11 mouse cellular contexts compared by ENCODE assay signal in genomic region chr4:48725660-48726348, GRCm38 (mm10).
DNase-seq lines count a peak whose midpoint lies in the region; ATAC-seq and TF ChIP-seq lines count a peak whose summit lies in the region.
"Had no signal": no experiment of that assay in that cellular context is flagged by ENCODE, and none has a peak within 500 bp of the region (broad histone marks: within the 10 kb centered on the region; RNA-seq: fewer than 3 reads in every experiment).

No protein-coding gene starts in this region.

- no peaks in the 10 kb centered on the region for H3K27me3 ChIP-seq in cerebellum, adult 2 months (ENCODE audit: control insufficient read depth, insufficient read depth, low read length)
- H3K27me3 ChIP-seq in liver, postnatal 0 days (ENCODE audit: insufficient read depth, low read length) = no peaks in the 10 kb centered on the region

- WGBS in cerebellum, adult 2 months = 28% methylated on average over 13 of the region's 13 CpGs
- 75% methylated on average over 13 of the region's 13 CpGs for WGBS in liver, postnatal 0 days (ENCODE audit: insufficient replicate concordance)

- no peak for ATAC-seq in liver, postnatal 0 days

- H3K36me3 ChIP-seq in liver, postnatal 0 days (replicated peaks; ENCODE audit: insufficient read depth, low read length) = no peaks in the 10 kb centered on the region

- H3K4me3 ChIP-seq in cerebellum, adult 2 months (replicated peaks; ENCODE audit: insufficient read depth, low read depth, low read length) = no peak overlapping the region
- no peak overlapping the region for H3K4me3 ChIP-seq in liver, postnatal 0 days (ENCODE audit: low read depth, low read length)

- no peaks in the 10 kb centered on the region for H3K9me3 ChIP-seq in liver, postnatal 0 days (ENCODE audit: low read length)

- no peak for TF ChIP-seq POLR2A in cerebellum, adult 2 months (IDR thresholded peaks at IDR 0.05; ENCODE audit: borderline replicate concordance, insufficient read depth, low read length)

- H3K4me1 ChIP-seq in cerebellum, adult 2 months (ENCODE audit: control insufficient read depth, insufficient read depth, low read length) = no peaks in the 10 kb centered on the region
- H3K4me1 ChIP-seq in liver, postnatal 0 days (ENCODE audit: insufficient read depth) = no peaks in the 10 kb centered on the region

- TF ChIP-seq EP300 in liver, postnatal 0 days (IDR thresholded peaks at IDR 0.05; ENCODE audit: low read depth) = no peak

- no peak for TF ChIP-seq CTCF in cerebellum, adult 2 months (IDR thresholded peaks at IDR 0.05; ENCODE audit: borderline replicate concordance, insufficient read depth, low read depth, low read length)
- no peak for TF ChIP-seq CTCF in liver, postnatal 0 days (IDR thresholded peaks at IDR 0.05; ENCODE audit: low read depth)

- no peak overlapping the region for H3K4me2 ChIP-seq in liver, postnatal 0 days (ENCODE audit: low read depth, low read length)

- DNase-seq in cerebellum, postnatal 10 days = peak; percentile 20 to 39
- no peak for DNase-seq in cerebellum, postnatal 25 days
- DNase-seq in frontal cortex, postnatal 10 days (ENCODE audit: low spot score in 2 of 2) = peak; percentile 28 to 54
- peak; percentile 61 to 81 for DNase-seq in left cerebral cortex, adult 9 months (ENCODE audit: low spot score in 2 of 2)
- peak; percentile 74 for DNase-seq in right cerebral cortex, adult 18-20 months
- DNase-seq in cerebellum, adult 2 months = no peak
- DNase-seq in adrenal gland, postnatal 10 days = no peak
- DNase-seq in liver, postnatal 0 days = no peak
- DNase-seq: adrenal gland, adult 8-10 months; heart, postnatal 36 days had no signal

- no peak overlapping the region for H3K27ac ChIP-seq in cerebellum, adult 2 months (ENCODE audit: insufficient read depth, low read length)
- H3K27ac ChIP-seq in liver, postnatal 0 days (ENCODE audit: low read depth) = no peak overlapping the region
- H3K27ac ChIP-seq: macrophage had no signal

- H3K9ac ChIP-seq in liver, postnatal 0 days (replicated peaks) = no peak overlapping the region

Comparison
In these comparisons a context has a peak if more than half of its experiments do, and no peak if none do; other contexts are left out.
1. DNase-seq: peak in cerebellum, postnatal 10 days (2 of 2), frontal cortex, postnatal 10 days (2 of 2), left cerebral cortex, adult 9 months (2 of 2) and right cerebral cortex, adult 18-20 months (single experiment); none in cerebellum, postnatal 25 days (0 of 2), cerebellum, adult 2 months (0 of 2), adrenal gland, postnatal 10 days (single experiment) and liver, postnatal 0 days (single experiment).